Mouse (Mus musculus) lung, adult 2 months (tissue): ENCODE data around the gene Rgs21.

ENCODE experiments used
- CTCF ChIP-seq: fragments of 200-500 bp; IDR thresholded peaks from 2 replicates; pipeline ENCODE4 v1.5.1; 2011; ENCODE audit warnings: mild to moderate bottlenecking, low read length, control low read depth; ENCODE audit not compliant: insufficient read depth
- POLR2A ChIP-seq: fragments of 200-500 bp; IDR thresholded peaks from 2 replicates; pipeline ENCODE4 v1.6.1; 2011; ENCODE audit warnings: low read depth, mild to moderate bottlenecking, control low read depth, low read length, borderline replicate concordance; ENCODE audit errors: extremely low read depth

DNA sequence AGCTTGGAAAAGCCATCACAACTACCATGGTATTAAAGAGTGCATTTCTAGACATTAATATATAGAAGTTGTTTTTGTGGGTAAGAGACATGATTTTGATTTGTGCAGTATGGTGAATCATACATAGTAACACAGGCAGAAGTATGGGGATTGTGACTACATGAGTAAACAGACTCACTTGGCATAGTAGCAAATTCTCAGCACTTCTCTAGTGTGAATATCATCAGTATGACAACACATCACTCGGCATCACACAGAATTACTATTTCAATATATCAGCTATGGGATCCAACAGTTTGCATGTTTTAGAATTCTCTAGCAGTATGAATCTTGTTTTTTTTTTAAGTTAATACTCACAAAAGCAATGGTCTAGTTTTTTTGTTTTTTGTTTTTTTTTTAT is 36.6 kb upstream of the Rgs21 start:
- TF ChIP-seq CTCF (no peak), POLR2A (no peak)
